Mouse (Mus musculus) T-helper 17 cell (primary cell): Measurements from ENCODE around the gene Cdc34b.
"Not testable (repeated sequence)": the region's sequence is repeated elsewhere in the genome, so short reads cannot be mapped to it uniquely, and the experiment has no call there.

Source experiments
- in situ Hi-C, 2 experiments: fragments of 300-600 bp; cut with MboI, MseI; formaldehyde crosslinking; loops; 1 replicate in 1 of 2; 2 replicates in 1 of 2; pipeline ENCODE4 v1.15.1; 2025; ENCODE audit warnings: high pct_unique_total_duplicates in 2 of 2

Gene Cdc34b

GRCm38 (mm10) chr11:94741732-94742272 is at the start of gene Cdc34b:
Cdc34b (plus strand) TSS chr11:94741782.
- in situ Hi-C loops: no loop called here

GRCm38 (mm10) chr11:94692502-94692901 is 49.1 kb upstream of the Cdc34b start:
- in situ Hi-C loops: not testable (repeated sequence)

- in situ Hi-C loops: no loop called here
Observed at GRCm38 (mm10) chr11:94695508-94695907, 46.1 kb upstream of the Cdc34b start.

GRCm38 (mm10) chr11:94697140-94697539 is 44.4 kb upstream of the Cdc34b start:
- in situ Hi-C loops: no loop called here

- in situ Hi-C loops: no loop called here
Observed at GRCm38 (mm10) chr11:94697703-94698464, 43.7 kb upstream of the Cdc34b start.

- in situ Hi-C loops: no loop called here
Observed at GRCm38 (mm10) chr11:94699399-94699798, 42.2 kb upstream of the Cdc34b start.

GRCm38 (mm10) chr11:94701401-94702215 is 40.0 kb upstream of the Cdc34b start:
- in situ Hi-C loops: no loop called here

GRCm38 (mm10) chr11:94702216-94702610 is 39.4 kb upstream of the Cdc34b start:
- in situ Hi-C loops: no loop called here

GRCm38 (mm10) chr11:94704020-94704419 is 37.6 kb upstream of the Cdc34b start:
- in situ Hi-C loops: no loop called here

- in situ Hi-C loops: no loop called here
Observed at GRCm38 (mm10) chr11:94704472-94704871, 37.1 kb upstream of the Cdc34b start, which contains the start of gene Gm11541. Gm11541 (minus strand) TSS chr11:94704499.

- in situ Hi-C loops: no loop called here
Observed at GRCm38 (mm10) chr11:94713246-94713860, 28.2 kb upstream of the Cdc34b start.

- in situ Hi-C loops: no loop called here
Observed at GRCm38 (mm10) chr11:94715622-94716021, 26.0 kb upstream of the Cdc34b start.

GRCm38 (mm10) chr11:94716754-94717153 is 24.8 kb upstream of the Cdc34b start:
- in situ Hi-C loops: no loop called here

GRCm38 (mm10) chr11:94717239-94717638 is 24.3 kb upstream of the Cdc34b start:
- in situ Hi-C loops: no loop called here

GRCm38 (mm10) chr11:94718113-94718909 is 23.3 kb upstream of the Cdc34b start:
- in situ Hi-C loops: no loop called here

GRCm38 (mm10) chr11:94719216-94719615 is 22.4 kb upstream of the Cdc34b start:
- in situ Hi-C loops: no loop called here

- in situ Hi-C loops: no loop called here
Observed at GRCm38 (mm10) chr11:94727306-94727705, 14.3 kb upstream of the Cdc34b start.

- in situ Hi-C loops: no loop called here
Observed at GRCm38 (mm10) chr11:94728545-94728944, 13.0 kb upstream of the Cdc34b start.

GRCm38 (mm10) chr11:94729565-94729964 is 12.0 kb upstream of the Cdc34b start:
- in situ Hi-C loops: no loop called here

GRCm38 (mm10) chr11:94730261-94730660 is 11.3 kb upstream of the Cdc34b start:
- in situ Hi-C loops: no loop called here

- in situ Hi-C loops: no loop called here
Observed at GRCm38 (mm10) chr11:94731229-94731628, 10.4 kb upstream of the Cdc34b start.
